Mouse (Mus musculus) left cerebral cortex, adult 18-20 months (tissue): ENCODE data around the gene Olfr913. TPM values are rescaled to one million over a fixed set of nuclear protein-coding genes. Genes with fewer than 3 reads are reported as not detected.

Experiments
- DNase-seq, 2 experiments: peaks; one replicate each; pipeline ENCODE4 v3.0.0; 2021 to 2022; ENCODE audit warnings: low spot score in 2 of 2, mixed read lengths in 1 of 2
- long read RNA-seq, 2 experiments: library from polyadenylated mRNA; stranded (forward); transcript quantifications; one replicate each; pipeline ENCODE4 v2.0.0; 2021
- total RNA-seq, 2 experiments: library from RNA; stranded (reverse); gene quantifications; 2 replicates each; pipeline ENCODE4 v1.2.3; 2021

Olfr913 gene
- total RNA-seq = not detected
- long read RNA-seq, experiment 1 = 0 reads
- long read RNA-seq, experiment 2 = 0 reads

DNA sequence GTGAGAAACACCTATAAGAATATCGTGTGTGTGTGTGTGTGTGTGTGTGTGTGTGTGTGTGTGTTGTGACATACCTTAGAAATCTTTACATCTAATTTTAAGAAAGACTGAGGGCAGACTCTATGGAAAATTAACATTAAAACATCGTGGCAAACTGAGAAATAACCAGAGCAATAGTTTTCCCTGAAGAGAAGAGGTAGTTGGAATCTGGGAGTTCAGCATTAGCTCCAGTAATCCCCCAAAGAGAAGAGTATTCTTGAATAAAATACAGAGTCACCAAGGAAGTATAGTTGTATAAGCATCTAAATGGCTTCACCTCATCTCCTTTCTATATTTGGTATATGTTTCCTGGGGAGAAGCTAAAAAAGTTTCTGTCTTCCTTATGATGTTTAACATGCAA is at the start of gene Olfr913:
Gene Olfr913 (plus strand): TSS at position 301 of the 400 bp plus-strand sequence.
- no peak for DNase-seq

DNA sequence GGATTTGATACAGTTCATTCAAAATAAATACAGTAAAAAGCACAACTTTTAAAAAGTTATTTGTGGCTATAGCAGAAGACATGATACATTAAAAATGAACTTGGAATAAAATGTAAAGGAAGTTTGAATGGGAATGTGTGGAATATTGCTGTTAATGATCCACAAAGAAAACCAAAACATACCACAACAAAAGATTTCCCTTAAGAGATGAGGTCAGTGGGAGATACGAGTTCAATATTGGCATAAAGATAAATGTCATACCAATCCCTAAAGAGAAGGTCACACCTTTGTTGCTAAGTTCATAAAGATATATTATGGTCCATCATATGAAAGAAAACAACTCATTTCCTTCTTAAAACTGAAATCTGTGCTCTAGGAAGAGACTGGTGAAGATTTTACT is 12.7 kb upstream of the Olfr913 start, which contains the start of gene Olfr912:
Gene Olfr912 (plus strand): TSS at position 301 of the 400 bp plus-strand sequence.
- no peak for DNase-seq

DNA sequence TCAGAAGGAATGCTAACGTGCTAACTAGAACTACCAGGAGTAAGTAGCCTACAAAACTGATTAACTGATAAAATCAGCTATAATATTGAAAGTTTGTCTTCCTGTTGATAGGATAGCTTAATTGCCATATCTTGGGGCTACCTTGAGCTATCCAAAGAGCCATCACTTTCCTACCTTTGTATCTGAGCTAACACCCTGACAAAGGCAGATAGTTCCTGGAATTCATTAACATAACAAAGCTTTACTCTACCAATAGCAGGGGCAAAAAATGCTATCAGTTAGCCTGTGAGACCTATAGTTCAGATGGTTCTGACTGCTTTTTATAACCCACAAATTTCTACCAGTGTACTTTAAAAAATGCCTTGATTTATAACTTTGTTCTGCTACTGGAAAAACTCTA is 1.5 kb upstream of the Olfr913 start:
- DNase-seq = no peak

DNA sequence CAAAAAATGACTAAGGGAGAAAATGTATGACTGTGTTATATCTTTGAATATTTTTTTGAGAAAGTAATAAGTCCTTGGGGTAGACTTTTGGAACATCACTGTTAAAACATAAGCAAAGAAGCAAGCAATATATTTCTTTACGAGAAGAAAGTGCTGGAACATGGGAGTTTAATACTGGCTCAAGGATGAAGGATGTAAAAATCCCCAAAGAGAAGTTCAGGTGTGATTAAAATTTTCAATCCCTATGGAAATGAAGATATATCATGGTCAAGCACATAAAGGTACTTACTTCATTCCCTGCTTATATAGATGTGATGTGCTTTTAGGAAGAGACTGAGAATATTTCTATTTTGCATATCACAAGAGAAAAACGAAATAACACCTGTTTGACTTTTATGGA is 12.2 kb downstream of the Olfr913 start, which contains the start of gene Olfr914:
Gene Olfr914 (plus strand): TSS at position 301 of the 400 bp plus-strand sequence.
- no peak for DNase-seq

DNA sequence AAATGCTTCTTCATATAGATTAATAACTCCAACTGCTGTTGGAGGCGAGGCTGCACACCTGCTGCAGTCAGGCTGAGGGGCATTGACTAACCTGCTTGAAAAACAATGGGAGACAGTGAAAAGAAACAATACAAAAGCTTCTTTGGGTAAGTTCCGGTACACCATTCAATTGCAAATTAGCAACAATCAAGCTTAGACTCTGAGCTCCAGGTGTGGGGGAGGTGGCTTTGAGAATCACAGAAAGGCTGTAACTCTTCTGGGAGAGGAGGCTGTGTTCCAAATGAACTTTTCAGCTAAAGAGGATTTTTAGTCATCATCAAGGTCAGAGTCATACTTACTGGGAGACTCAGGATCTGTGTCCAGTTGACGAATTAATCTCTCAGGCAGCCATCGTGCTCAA is 39.8 kb downstream of the Olfr913 start:
- no peak for DNase-seq

Other genes with a start within 250 kb of the Olfr913 start
- gene Olfr898, start 244.3 kb upstream of the Olfr913 start, total RNA-seq = not detected
- not detected for gene Olfr250, start 225.9 kb upstream of the Olfr913 start, total RNA-seq
- gene Olfr251, start 215.7 kb upstream of the Olfr913 start, total RNA-seq = not detected
- gene Olfr147, start 191.1 kb upstream of the Olfr913 start, total RNA-seq = not detected
- gene Olfr901, start 163.3 kb upstream of the Olfr913 start, total RNA-seq = not detected
- not detected for gene Olfr902, start 145.1 kb upstream of the Olfr913 start, total RNA-seq
- not detected for gene Olfr904, start 129.6 kb upstream of the Olfr913 start, total RNA-seq
- gene Olfr905, start 121.7 kb upstream of the Olfr913 start, total RNA-seq = under 1 TPM in 1 of 2 experiments, not detected in 1; 0.07 TPM
- not detected for gene Olfr906, start 105.7 kb upstream of the Olfr913 start, total RNA-seq
- not detected for gene Olfr907, start 97.0 kb upstream of the Olfr913 start, total RNA-seq
- not detected for gene Olfr911-ps1, start 71.2 kb upstream of the Olfr913 start, total RNA-seq
- not detected for gene Olfr910, start 54.9 kb upstream of the Olfr913 start, total RNA-seq
- gene Olfr912, start 12.6 kb upstream of the Olfr913 start, total RNA-seq = not detected
- gene Olfr914, start 12.3 kb downstream of the Olfr913 start, total RNA-seq = not detected
- not detected for gene Olfr916, start 67.1 kb downstream of the Olfr913 start, total RNA-seq
- not detected for gene Olfr917, start 73.1 kb downstream of the Olfr913 start, total RNA-seq
- gene Olfr918, start 81.8 kb downstream of the Olfr913 start, total RNA-seq = not detected
- gene Olfr919, start 110.9 kb downstream of the Olfr913 start, total RNA-seq = not detected
- gene Vwa5a, start 125.5 kb downstream of the Olfr913 start, total RNA-seq = 10 to 100 TPM; 11.0 to 11.7 TPM
- gene Olfr920, start 159.5 kb downstream of the Olfr913 start, total RNA-seq = under 1 TPM in 1 of 2 experiments, not detected in 1; 0.12 TPM
- not detected for gene Olfr921, start 180.3 kb downstream of the Olfr913 start, total RNA-seq
- not detected for gene Olfr922, start 221.9 kb downstream of the Olfr913 start, total RNA-seq
- not detected for gene Olfr923, start 233.8 kb downstream of the Olfr913 start, total RNA-seq